Mouse (Mus musculus): ENCODE data around the gene Wwp2.

The Wwp2 gene

DNA sequence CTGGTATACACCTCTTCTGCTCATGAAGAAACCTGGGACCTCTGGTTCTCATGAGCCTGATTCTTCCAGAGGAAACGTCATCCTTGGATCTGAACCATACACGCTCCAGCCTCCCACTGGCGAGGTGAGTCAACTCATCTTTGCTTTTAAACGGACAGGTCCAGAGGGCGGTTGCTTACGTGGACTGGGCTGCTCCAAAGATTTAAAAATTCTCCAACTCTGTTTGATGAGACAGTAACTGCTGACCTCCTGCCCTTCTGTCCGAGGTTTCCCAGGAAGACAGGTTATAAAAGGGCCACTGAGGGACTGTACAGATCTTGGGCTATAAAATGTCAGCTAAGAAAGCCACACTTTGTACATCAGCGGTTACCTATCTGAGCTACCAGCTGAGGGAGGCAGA lies 5.3 kb upstream of the Wwp2 start:
- in situ Hi-C loops (cut with MboI, MseI) = no loop called here

DNA sequence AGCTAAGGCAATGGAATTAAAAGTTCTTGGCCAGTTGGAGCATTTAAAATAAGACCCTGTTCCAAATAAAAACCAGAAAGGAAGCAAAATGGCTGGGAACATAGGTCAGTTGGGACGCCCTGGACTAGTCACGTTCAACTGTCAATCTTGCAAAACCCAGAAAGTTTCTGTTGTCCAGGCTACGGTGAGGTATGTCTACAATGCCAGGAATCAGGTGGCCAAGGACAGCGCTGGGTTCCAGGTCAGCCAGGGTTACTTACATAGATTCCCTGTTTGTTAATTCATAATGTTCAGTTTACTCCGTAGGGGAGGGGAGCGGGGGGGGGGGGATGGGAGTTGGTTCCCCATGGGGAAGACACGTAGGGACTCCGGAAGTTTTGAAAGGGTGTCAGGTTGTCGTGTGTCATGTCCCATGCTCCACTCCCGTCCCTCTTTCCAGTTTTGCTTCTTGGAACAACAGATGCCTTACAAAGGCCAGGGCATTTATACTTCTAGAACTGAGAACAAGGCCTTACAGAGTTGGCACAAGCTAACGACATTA lies 674 bp upstream of the Wwp2 start:
- in situ Hi-C loops (cut with MboI, MseI) = no loop called here

DNA sequence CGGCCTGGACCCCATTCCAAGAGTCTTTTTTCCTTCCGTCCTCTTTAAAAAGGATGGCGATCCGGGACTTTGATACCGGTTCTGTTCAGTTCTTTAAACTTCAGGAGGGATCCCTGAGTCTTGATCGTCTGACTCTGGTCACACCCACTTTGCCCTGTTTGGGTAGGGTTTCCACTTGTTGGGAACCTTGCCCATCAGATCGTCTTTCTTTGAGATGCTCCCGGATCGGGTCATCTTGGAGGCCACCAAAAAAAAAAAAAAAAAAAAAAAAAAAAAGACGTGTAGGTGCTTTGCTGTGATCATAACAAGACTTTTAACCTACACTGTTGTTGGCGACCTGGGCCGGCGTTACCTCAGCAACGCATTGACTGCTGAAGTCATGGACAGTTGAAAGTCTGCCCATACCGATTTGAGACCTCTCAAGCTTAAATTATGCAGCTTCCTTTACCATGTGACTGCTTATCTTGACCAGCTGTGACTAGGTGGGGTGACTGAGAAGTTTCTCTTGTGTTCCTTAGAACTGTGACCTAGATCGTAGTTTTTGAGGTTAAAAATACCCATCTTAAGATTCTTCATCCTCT lies 766 bp downstream of the Wwp2 start:
- in situ Hi-C loops (cut with MboI, MseI) = no loop called here

GRCm38 (mm10) chr8:107437711-107438110 lies 1.5 kb downstream of the Wwp2 start:
- in situ Hi-C loops (cut with MboI, MseI) = no loop called here

GRCm38 (mm10) chr8:107439880-107440625 lies 3.9 kb downstream of the Wwp2 start:
- in situ Hi-C loops (cut with MboI, MseI) = no loop called here

DNA sequence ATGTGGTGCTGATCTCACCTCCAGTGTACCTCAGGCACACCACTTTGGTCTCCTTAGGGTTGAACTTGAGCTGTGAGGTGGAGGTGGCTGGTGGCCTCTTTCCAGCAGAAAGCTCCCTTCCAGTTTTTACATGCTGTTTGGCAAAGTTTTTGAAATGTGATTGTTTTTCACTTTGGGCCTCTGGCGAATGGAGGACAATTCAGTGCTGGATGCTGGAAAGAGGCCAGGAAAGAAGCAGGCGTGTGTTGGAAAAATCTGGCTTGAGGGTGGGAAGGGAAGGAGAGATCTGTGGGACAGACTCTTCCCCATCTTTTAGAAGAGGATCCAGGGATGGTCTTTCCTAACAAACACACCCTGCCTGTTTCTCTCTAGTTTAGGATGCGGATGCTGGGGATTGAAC lies 8.5 kb downstream of the Wwp2 start:
- in situ Hi-C loops (cut with MboI, MseI) = no loop called here

DNA sequence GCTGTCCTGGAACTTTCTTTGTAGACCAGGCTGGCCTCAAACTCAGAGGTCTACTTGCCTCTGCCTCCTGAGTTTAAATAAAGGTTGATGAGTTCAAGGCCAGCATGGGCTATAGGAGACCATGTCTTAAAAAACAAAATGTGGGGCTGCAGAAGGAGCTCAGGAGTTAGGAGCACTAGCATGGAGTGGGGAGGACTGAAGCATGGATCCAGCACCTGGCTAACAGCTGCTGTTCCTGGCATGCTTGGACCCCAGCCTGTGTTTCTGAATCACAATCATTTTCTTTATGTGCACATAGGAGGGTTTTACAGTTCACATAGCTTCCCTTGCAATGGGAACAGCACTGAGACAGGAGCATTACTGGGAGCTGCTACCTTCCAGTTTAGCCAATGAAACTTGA lies 11.5 kb downstream of the Wwp2 start:
- in situ Hi-C loops (cut with MboI, MseI) = no loop called here

DNA sequence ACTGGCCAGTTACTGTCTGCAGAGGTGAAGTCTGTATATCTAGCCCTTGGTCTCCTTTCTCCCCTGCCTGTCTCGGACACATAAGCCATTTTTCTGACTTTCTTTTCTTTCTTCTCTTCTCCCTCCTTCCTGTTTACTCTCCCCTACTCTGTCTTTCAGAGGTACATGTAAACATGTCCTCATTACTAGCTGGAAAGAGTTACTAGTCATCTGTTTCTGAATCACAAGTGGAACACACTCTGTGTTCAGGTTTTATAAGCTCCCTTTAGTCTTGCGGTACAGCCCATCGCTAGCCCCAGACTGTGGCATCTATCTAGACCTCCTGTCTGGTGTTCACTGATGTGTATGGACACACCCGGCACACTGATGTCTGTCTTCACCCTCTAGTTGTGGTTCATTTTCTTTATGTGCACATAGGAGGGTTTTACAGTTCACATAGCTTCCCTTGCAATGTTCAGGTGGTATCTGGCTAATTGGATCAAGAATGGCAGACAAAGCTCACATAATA lies 12.3 kb downstream of the Wwp2 start:
- in situ Hi-C loops (cut with MboI, MseI) = no loop called here

DNA sequence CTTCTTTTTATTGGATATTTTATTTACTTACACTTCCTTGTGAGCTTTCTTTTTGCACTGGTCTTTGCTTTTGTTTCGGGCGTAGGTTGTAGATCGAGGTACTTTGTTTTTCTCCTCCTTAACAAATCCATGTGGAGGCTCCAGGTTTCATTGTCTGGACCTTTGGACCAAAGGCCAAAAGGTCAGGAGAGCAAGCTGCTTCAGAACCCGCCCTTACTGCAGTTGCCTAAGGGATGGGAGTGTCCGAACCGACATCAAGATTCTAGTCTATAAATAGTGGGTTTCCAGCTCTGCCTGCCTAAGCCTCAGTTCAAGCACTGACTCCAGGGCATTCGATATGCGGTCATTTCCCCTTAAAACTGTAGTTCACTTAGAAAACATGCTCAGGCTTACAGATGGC lies 13.0 kb downstream of the Wwp2 start:
- in situ Hi-C loops (cut with MboI, MseI) = no loop called here

DNA sequence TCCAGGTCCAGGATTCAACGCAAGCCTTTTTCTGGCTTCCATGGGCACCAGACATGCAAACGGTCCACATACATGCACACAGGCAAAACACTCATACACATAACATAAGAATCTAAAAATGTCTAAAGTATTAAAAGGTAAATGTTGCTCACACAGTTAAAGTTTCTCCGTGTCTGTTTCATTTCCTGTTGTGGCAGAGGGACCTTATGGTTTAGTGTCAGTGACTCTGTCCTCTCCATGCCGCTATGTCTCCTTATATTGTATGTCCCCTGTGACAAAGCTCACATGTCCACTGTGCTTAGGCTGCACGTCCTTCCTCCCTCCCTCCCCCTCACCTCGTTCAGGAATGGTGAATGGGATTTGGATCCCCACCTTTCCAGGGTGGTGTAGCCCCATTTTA lies 13.5 kb downstream of the Wwp2 start:
- in situ Hi-C loops (cut with MboI, MseI) = loop anchor here (5.0 kb wide), 1 partner anchor 128 kb away; no protein-coding TSS in a partner anchor

- in situ Hi-C loops (cut with MboI, MseI) = loop anchor here (5.0 kb wide), 1 partner anchor 126 kb away; no protein-coding TSS in a partner anchor
Observed at GRCm38 (mm10) chr8:107451414-107452066, 15.4 kb downstream of the Wwp2 start.

DNA sequence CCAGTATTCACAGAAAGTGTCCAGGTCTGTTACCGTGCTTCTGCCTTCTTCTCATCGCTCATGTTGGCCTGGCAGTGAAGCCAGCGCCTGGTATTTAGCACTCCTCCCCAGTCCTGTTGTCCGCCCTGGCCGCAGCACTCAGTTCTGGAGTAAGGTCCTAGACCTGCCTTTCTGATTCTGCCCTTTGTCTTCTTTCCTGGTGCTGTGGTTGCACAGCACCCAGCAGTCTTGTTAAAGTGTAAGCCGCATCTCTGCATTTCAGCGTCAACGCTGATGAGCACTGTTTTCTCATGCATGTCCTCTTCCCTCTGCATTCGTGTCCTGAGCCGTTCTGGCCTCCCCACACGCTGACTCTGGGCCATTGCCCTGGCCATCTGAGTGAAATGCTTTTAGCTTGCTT lies 17.2 kb downstream of the Wwp2 start:
- in situ Hi-C loops (cut with MboI, MseI) = loop anchor here (5.0 kb wide), 1 partner anchor 124 kb away; no protein-coding TSS in a partner anchor

DNA sequence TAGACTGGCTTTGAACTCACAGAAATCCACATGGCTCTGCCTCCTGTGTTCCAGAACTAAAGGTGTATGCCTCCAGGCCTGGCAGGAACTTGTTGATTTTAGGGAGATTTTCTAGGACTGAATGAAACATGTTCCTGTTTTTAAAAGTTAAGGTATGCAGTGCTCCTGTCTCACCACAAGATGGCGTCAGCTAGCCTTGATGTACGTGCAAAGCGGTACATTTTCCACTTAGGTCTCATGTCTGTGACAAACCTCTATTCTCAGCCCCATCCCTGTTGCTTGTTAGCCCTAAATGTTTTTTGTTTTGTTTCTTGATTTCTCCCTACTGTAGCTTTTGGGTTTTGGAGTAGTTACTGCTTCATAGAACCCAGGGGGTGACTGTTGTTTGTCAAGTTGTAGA lies 19.1 kb downstream of the Wwp2 start:
- in situ Hi-C loops (cut with MboI, MseI) = no loop called here

- in situ Hi-C loops (cut with MboI, MseI) = no loop called here
Observed at GRCm38 (mm10) chr8:107457725-107458124, 21.6 kb downstream of the Wwp2 start.

- in situ Hi-C loops (cut with MboI, MseI) = no loop called here
Observed at GRCm38 (mm10) chr8:107458281-107458680, 22.1 kb downstream of the Wwp2 start.

DNA sequence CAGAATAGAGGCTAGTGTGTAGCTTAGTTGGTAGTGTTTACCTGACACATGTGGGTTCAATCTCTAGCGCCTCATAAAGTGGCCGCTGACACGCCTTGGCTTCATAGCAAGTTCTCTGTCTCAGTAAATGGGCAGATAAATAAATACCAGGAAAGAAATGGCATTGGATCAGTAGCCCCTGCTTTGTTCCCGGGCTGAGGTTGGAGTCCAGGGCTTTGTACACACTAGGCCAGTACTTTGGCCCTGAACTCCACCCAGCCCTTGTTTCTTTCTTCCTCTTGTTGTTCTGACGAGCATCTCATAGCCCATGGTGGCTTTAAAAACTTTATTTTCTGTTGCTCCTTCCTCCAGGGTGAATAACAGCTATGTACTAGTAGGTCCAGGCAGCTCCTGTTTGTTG lies 26.3 kb downstream of the Wwp2 start:
- in situ Hi-C loops (cut with MboI, MseI) = no loop called here

GRCm38 (mm10) chr8:107465332-107465990 lies 29.3 kb downstream of the Wwp2 start:
- in situ Hi-C loops (cut with MboI, MseI) = no loop called here

DNA sequence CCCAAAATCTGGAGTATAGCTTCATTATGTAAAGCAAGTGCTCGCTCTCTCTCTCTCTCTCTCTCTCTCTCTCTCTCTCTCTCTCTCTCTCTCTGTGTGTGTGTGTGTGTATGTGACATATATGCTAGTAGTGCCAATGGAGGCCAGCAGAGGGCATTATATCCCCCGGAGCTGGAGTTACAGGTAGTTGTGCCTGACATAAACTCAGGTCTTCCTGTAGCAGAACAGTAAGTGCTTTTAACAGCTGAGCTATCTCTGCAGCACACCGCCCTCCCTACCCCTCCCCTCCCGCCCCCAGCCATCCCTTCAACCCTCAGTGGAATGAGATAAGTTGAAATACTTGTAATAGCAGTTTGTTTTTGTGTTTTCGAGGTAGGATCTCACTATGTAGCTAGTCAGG lies 30.5 kb downstream of the Wwp2 start:
- in situ Hi-C loops (cut with MboI, MseI) = no loop called here

GRCm38 (mm10) chr8:107468811-107469302 lies 32.7 kb downstream of the Wwp2 start:
- in situ Hi-C loops (cut with MboI, MseI) = no loop called here

DNA sequence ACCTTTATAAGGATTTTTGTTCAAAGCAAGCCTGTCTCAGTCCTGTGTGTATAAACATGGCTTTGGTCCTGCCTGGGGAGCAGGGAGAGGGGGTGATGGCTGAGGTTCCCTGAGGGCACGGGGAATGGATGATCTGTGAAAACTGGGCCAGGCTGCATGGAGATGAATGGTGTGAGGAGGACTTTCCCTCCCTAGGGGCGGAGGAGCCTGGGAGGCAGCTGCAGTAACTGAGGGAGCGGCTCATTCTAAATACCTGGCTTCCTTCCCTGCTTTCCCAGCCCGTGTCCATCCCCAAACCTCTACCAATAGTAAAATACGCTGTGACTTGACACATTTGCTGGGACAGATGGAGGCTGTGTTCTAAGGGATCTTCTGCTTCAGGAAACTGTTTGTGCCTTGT lies 34.1 kb downstream of the Wwp2 start:
- in situ Hi-C loops (cut with MboI, MseI) = no loop called here

GRCm38 (mm10) chr8:107472403-107473100 lies 36.4 kb downstream of the Wwp2 start:
- in situ Hi-C loops (cut with MboI, MseI) = no loop called here
